Mouse (Mus musculus) olfactory bulb, adult 2 months (tissue): Measurements from ENCODE around the gene Acin1. TPM values are rescaled to one million over a fixed set of nuclear protein-coding genes. Genes with fewer than 3 reads are reported as not detected.
"Not testable (repeated sequence)": the region's sequence is repeated elsewhere in the genome, so short reads cannot be mapped to it uniquely, and the experiment has no call there.

Experiments used
- H3K27ac ChIP-seq: fragments of 200-500 bp; 2 replicates; pipeline ENCODE4 v1.5.1; 2012; ENCODE audit warnings: low read depth, low read length; ENCODE audit not compliant: insufficient read depth
- H3K4me1 ChIP-seq: fragments of 200-500 bp; 2 replicates; pipeline ENCODE4 v1.6.1; 2012; ENCODE audit warnings: low read length; ENCODE audit not compliant: control insufficient read depth, insufficient read depth
- H3K4me3 ChIP-seq: fragments of 200-500 bp; 2 replicates; pipeline ENCODE4 v1.5.1; 2012; ENCODE audit warnings: mild to moderate bottlenecking, low read depth, low read length, moderate library complexity; ENCODE audit not compliant: insufficient read depth
- CTCF ChIP-seq: fragments of 200-500 bp; IDR thresholded peaks from 2 replicates; pipeline ENCODE4 v1.5.1; 2012; ENCODE audit warnings: low read depth, mild to moderate bottlenecking, low read length, moderate library complexity; ENCODE audit not compliant: insufficient read depth
- POLR2A ChIP-seq: fragments of 200-500 bp; IDR thresholded peaks from 2 replicates; pipeline ENCODE4 v1.6.1; 2012; ENCODE audit warnings: mild to moderate bottlenecking, low read depth, low read length, moderate library complexity; ENCODE audit not compliant: insufficient read depth
- WGBS: fragments of 180-500 bp; shearing (Covaris S2); methylation state at CpG from one replicate; pipeline ENCODE4 v1.1.7; 2018; 5-methylcytosine and 5-hydroxymethylcytosine counted together
- polyA plus RNA-seq: library from polyadenylated mRNA; stranded (reverse); fragments of >200 nt; gene quantifications from 2 replicates; pipeline ENCODE4 v1.2.4, GENCODE M21; 2012; ENCODE audit warnings: low replicate concordance; ENCODE audit not compliant: missing spikeins, insufficient read depth, insufficient read length

Gene Acin1
- polyA plus RNA-seq, 1 experiment, result 835 TPM

GRCm38 (mm10) chr14:54623334-54623733, 63.4 kb downstream of the Acin1 start:
- Histone ChIP-seq H3K4me1 (0 out of 2 replicates have a peak, but pooled peaks cover 3% of the 10 kb centered on the region), H3K4me3 (no peak overlapping the region), H3K27ac (no peak overlapping the region)
- no peak for TF ChIP-seq CTCF
- WGBS, result 85% methylated on average over 6 of the region's 6 CpGs

- Histone ChIP-seq H3K4me1 (peaks cover 7% of the 10 kb centered on the region), H3K4me3 (no peak within 1 kb of the TSS), H3K27ac (no peak within 1 kb of the TSS)
- WGBS, result 85% methylated on average over 1 of the region's 1 CpGs
- TF ChIP-seq CTCF (no peak), POLR2A (no peak)
These were observed 65.6 kb downstream of the Acin1 start, which contains the start of gene Psmb11 for GRCm38 (mm10) chr14:54621133-54621532. Gene Psmb11, plus strand, starts transcription at chr14:54621433.

- 1% methylated on average over 25 of the region's 25 CpGs for WGBS
These were observed 68.8 kb downstream of the Acin1 start, which contains the start of gene Psmb5 for GRCm38 (mm10) chr14:54617897-54618365. Gene Psmb5, minus strand, starts transcription at chr14:54618022.

GRCm38 (mm10) chr14:54617152-54617896, 69.4 kb downstream of the Acin1 start:
- Histone ChIP-seq H3K27ac (0 out of 2 replicates have a peak overlapping the region, but pooled peaks have one; percentile 7), H3K4me1 (peaks cover 4% of the 10 kb centered on the region), H3K4me3 (peak overlapping the region; percentile 87)
- under 1% methylated on average over 38 of the region's 38 CpGs for WGBS
- TF ChIP-seq CTCF (no peak), POLR2A (peak; percentile 49; the same call in 1 of the 2 replicates)

More at GRCm38 (mm10) chr14:54617897-54618365, 68.8 kb downstream of the Acin1 start, which contains the start of gene Psmb5:
- H3K4me3 ChIP-seq, result peak within 1 kb of the TSS; percentile 87
- TF ChIP-seq CTCF (no peak), POLR2A (no peak; the same call in none of the 2 replicates)
- peak within 1 kb of the TSS; percentile 79 for H3K27ac ChIP-seq
- peaks cover 4% of the 10 kb centered on the region for H3K4me1 ChIP-seq

GRCm38 (mm10) chr14:54616226-54616825, 70.4 kb downstream of the Acin1 start:
- 89% methylated on average over 16 of the region's 16 CpGs for WGBS
- TF ChIP-seq POLR2A (no peak), CTCF (no peak)

GRCm38 (mm10) chr14:54614130-54614529, 72.6 kb downstream of the Acin1 start:
- H3K27ac ChIP-seq, H3K4me1 ChIP-seq, H3K4me3 ChIP-seq: not testable (repeated sequence)
- WGBS, result 91% methylated on average over 16 of the region's 16 CpGs

More at GRCm38 (mm10) chr14:54616226-54616825, 70.4 kb downstream of the Acin1 start:
- H3K4me3 ChIP-seq, result no peak overlapping the region
- H3K4me1 ChIP-seq, result peaks cover 4% of the 10 kb centered on the region
- H3K27ac ChIP-seq, result no peak overlapping the region

- Histone ChIP-seq H3K4me3 (no peak overlapping the region), H3K4me1 (peaks cover 6% of the 10 kb centered on the region), H3K27ac (peak overlapping the region; percentile 26; the same call in 1 of the 2 replicates)
- 53% methylated on average over 6 of the region's 6 CpGs for WGBS
- TF ChIP-seq CTCF (no peak), POLR2A (no peak)
These were observed 76.1 kb downstream of the Acin1 start for GRCm38 (mm10) chr14:54610648-54611047.

GRCm38 (mm10) chr14:54609962-54610361, 76.8 kb downstream of the Acin1 start:
- 58% methylated on average over 4 of the region's 4 CpGs for WGBS
- H3K4me3 ChIP-seq, result no peak overlapping the region
- no peak for TF ChIP-seq POLR2A
- no peak for TF ChIP-seq CTCF
- H3K27ac ChIP-seq, result 0 out of 2 replicates have a peak overlapping the region, but pooled peaks have one; percentile 26
- peaks cover 6% of the 10 kb centered on the region for H3K4me1 ChIP-seq

- H3K27ac ChIP-seq, result no peak overlapping the region; the same call in 1 of the 2 replicates
- WGBS, result 22% methylated on average over 4 of the region's 4 CpGs
These were observed 77.5 kb downstream of the Acin1 start for GRCm38 (mm10) chr14:54609245-54609644.

More at GRCm38 (mm10) chr14:54609245-54609644, 77.5 kb downstream of the Acin1 start:
- peaks cover 6% of the 10 kb centered on the region for H3K4me1 ChIP-seq
- TF ChIP-seq POLR2A (no peak), CTCF (no peak)
- no peak overlapping the region for H3K4me3 ChIP-seq
